Mouse (Mus musculus) erythroblast, embryonic 14.5 days (primary cell): ENCODE data around the gene Plgrkt.

Source experiments
- GATA1 ChIP-seq: IDR thresholded peaks from 2 replicates; pipeline ENCODE4 v1.6.1; 2012; ENCODE audit warnings: low read length, inconsistent platforms, mixed read lengths
- TAL1 ChIP-seq: IDR thresholded peaks from 3 replicates; pipeline ENCODE4 v1.6.1; 2012; ENCODE audit warnings: low read length, inconsistent platforms, mixed read lengths

- TF ChIP-seq TAL1 (no peak), GATA1 (no peak)
These were observed 4.9 kb upstream of the Plgrkt start for GRCm38 (mm10) chr19:29372138-29372537.
